In genomic region chr11:120222425-120223104, GRCm38 (mm10) we compare ENCODE assay signal across 15 mouse cellular contexts. TPM values are rescaled to one million over a fixed set of nuclear protein-coding genes. Genes with fewer than 3 reads are reported as not detected.
A peak's percentile ranks its signal among the peaks of the same experiment; 100 is the strongest.
DNase-seq lines count a peak whose midpoint lies in the region; ATAC-seq and TF ChIP-seq lines count a peak whose summit lies in the region.
"Had no signal": no experiment of that assay in that cellular context is flagged by ENCODE, and none has a peak within 500 bp of the region (broad histone marks: within the 10 kb centered on the region; RNA-seq: fewer than 3 reads in every experiment).

No protein-coding gene starts in this region.

- 0 out of 2 replicates have a peak overlapping the region, but pooled peaks have one; percentile 100 for H3K27ac ChIP-seq in forebrain, embryonic 10.5 days
- H3K27ac ChIP-seq in forebrain, embryonic 13.5 days = no peak overlapping the region
- peak overlapping the region; percentile 100 for H3K27ac ChIP-seq in midbrain, embryonic 10.5 days (replicated peaks)
- no peak overlapping the region for H3K27ac ChIP-seq in midbrain, embryonic 16.5 days (ENCODE audit: low read length)
- H3K27ac ChIP-seq in small intestine, adult 2 months (ENCODE audit: insufficient read depth, low read depth, low read length) = peak overlapping the region; percentile 96

- no peak for TF ChIP-seq POLR2A in small intestine, adult 2 months (IDR thresholded peaks at IDR 0.05; ENCODE audit: low read depth, low read length)

- no peak for ATAC-seq in forebrain, embryonic 13.5 days
- no peak for ATAC-seq in midbrain, embryonic 16.5 days
- ATAC-seq: inflammation-experienced regulatory T-cells, adult 6 months had no signal

- H3K9ac ChIP-seq in forebrain, embryonic 13.5 days = no peak overlapping the region
- no peak overlapping the region for H3K9ac ChIP-seq in midbrain, embryonic 16.5 days (ENCODE audit: low read depth, low read length)
- H3K9ac ChIP-seq: liver, embryonic 13.5 days had no signal

- peaks cover 95% of the 10 kb centered on the region for H3K4me1 ChIP-seq in forebrain, embryonic 10.5 days
- H3K4me1 ChIP-seq in forebrain, embryonic 13.5 days = peaks cover 56% of the 10 kb centered on the region
- H3K4me1 ChIP-seq in midbrain, embryonic 10.5 days = peaks cover 100% of the 10 kb centered on the region
- H3K4me1 ChIP-seq in midbrain, embryonic 16.5 days (ENCODE audit: control insufficient read depth, insufficient read depth, low read length) = peaks cover 46% of the 10 kb centered on the region
- H3K4me1 ChIP-seq in small intestine, adult 2 months (ENCODE audit: control insufficient read depth, insufficient read depth, insufficient read length, low read length) = peaks cover 49% of the 10 kb centered on the region

- WGBS in forebrain, embryonic 10.5 days = 86% methylated on average over 6 of the region's 6 CpGs
- 86% methylated on average over 6 of the region's 6 CpGs for WGBS in forebrain, embryonic 13.5 days
- 82% methylated on average over 6 of the region's 6 CpGs for WGBS in midbrain, embryonic 10.5 days
- WGBS in midbrain, embryonic 16.5 days = 87% methylated on average over 6 of the region's 6 CpGs
- 39% methylated on average over 6 of the region's 6 CpGs for WGBS in small intestine, adult 2 months

- DNase-seq in forebrain, embryonic 10.5 days (ENCODE audit: extremely low spot score, low spot score) = no peak
- DNase-seq in kidney, adult 11 months = peak; percentile 11
- DNase-seq in kidney, postnatal 36 days = no peak
- no peak for DNase-seq in midbrain, embryonic 10.5 days (ENCODE audit: low spot score)
- DNase-seq in spleen, adult 18-20 months = no peak
- DNase-seq: cerebellum, postnatal 25 days; liver, embryonic 13.5 days; lung, postnatal 14 days; right cerebral cortex, postnatal 14 days; thymus, adult 18-20 months had no signal

- no peak overlapping the region for H3K4me2 ChIP-seq in forebrain, embryonic 13.5 days
- H3K4me2 ChIP-seq in midbrain, embryonic 16.5 days (ENCODE audit: low read length) = no peak overlapping the region
- H3K4me2 ChIP-seq: liver, embryonic 13.5 days had no signal

- TF ChIP-seq CTCF in small intestine, adult 2 months (IDR thresholded peaks at IDR 0.05; ENCODE audit: extremely low read depth, insufficient read length, insufficient replicate concordance, low read depth, low read length) = no peak; the same call in 1 of the 2 replicates

- H3K36me3 ChIP-seq in forebrain, embryonic 10.5 days (replicated peaks) = no peaks in the 10 kb centered on the region
- H3K36me3 ChIP-seq in forebrain, embryonic 13.5 days (ENCODE audit: poor library complexity, severe bottlenecking) = 0 out of 2 replicates have a peak, but pooled peaks cover 5% of the 10 kb centered on the region
- no peaks in the 10 kb centered on the region for H3K36me3 ChIP-seq in midbrain, embryonic 10.5 days
- no peaks in the 10 kb centered on the region for H3K36me3 ChIP-seq in midbrain, embryonic 16.5 days (ENCODE audit: control insufficient read depth, insufficient read depth, low read length)
- H3K36me3 ChIP-seq in small intestine, adult 2 months (ENCODE audit: control insufficient read depth, insufficient read depth, low read length) = no peaks in the 10 kb centered on the region
- H3K36me3 ChIP-seq: liver, embryonic 13.5 days had no signal

- no peaks in the 10 kb centered on the region for H3K9me3 ChIP-seq in forebrain, embryonic 10.5 days
- no peaks in the 10 kb centered on the region for H3K9me3 ChIP-seq in forebrain, embryonic 13.5 days (replicated peaks)
- no peaks in the 10 kb centered on the region for H3K9me3 ChIP-seq in midbrain, embryonic 10.5 days (replicated peaks)
- H3K9me3 ChIP-seq in midbrain, embryonic 16.5 days (replicated peaks; ENCODE audit: control insufficient read depth, low read length, poor library complexity, severe bottlenecking) = no peaks in the 10 kb centered on the region
- H3K9me3 ChIP-seq: liver, embryonic 13.5 days had no signal

- peaks cover 39% of the 10 kb centered on the region for H3K27me3 ChIP-seq in forebrain, embryonic 10.5 days (ENCODE audit: poor library complexity, severe bottlenecking)
- H3K27me3 ChIP-seq in forebrain, embryonic 13.5 days = peaks cover 8% of the 10 kb centered on the region; the same call in 1 of the 2 replicates
- no peaks in the 10 kb centered on the region for H3K27me3 ChIP-seq in midbrain, embryonic 10.5 days (ENCODE audit: low read depth, poor library complexity, severe bottlenecking)
- H3K27me3 ChIP-seq in midbrain, embryonic 16.5 days (ENCODE audit: control insufficient read depth, insufficient read depth, low read depth, low read length) = no peaks in the 10 kb centered on the region
- no peaks in the 10 kb centered on the region for H3K27me3 ChIP-seq in small intestine, adult 2 months (ENCODE audit: control insufficient read depth, insufficient read depth, low read length)

- no peak overlapping the region for H3K4me3 ChIP-seq in forebrain, embryonic 10.5 days
- no peak overlapping the region for H3K4me3 ChIP-seq in forebrain, embryonic 13.5 days
- H3K4me3 ChIP-seq in midbrain, embryonic 10.5 days = no peak overlapping the region
- no peak overlapping the region for H3K4me3 ChIP-seq in midbrain, embryonic 16.5 days (ENCODE audit: low read depth, low read length)
- peak overlapping the region; percentile 23; the same call in 1 of the 2 replicates for H3K4me3 ChIP-seq in small intestine, adult 2 months (ENCODE audit: low read depth, low read length)
- H3K4me3 ChIP-seq: liver, embryonic 13.5 days; myocyte had no signal

RNA-seq across cellular contexts. Expression of gene Bahcc1, which starts 10.2 kb away (rescaled TPM):
- polyA plus RNA-seq in forebrain, embryonic 10.5 days (2016; fragmentation: Nextera tagmentation; extraction: Ambion mirVana) = 13.7 and 16.1 TPM in 2 replicates
- polyA plus RNA-seq in forebrain, embryonic 13.5 days (2015; fragmentation: Nextera tagmentation; extraction: Ambion mirVana) = 17.2 TPM in 2 replicates
- polyA plus RNA-seq in midbrain, embryonic 10.5 days (2016; fragmentation: Nextera tagmentation; extraction: Ambion mirVana) = 14.3 and 16.6 TPM in 2 replicates
- 9.7 and 13.7 TPM in 2 replicates for polyA plus RNA-seq in midbrain, embryonic 16.5 days (2015; fragmentation: Nextera tagmentation; extraction: Ambion mirVana)
- 7.0 and 15.4 TPM in 2 replicates for polyA plus RNA-seq in small intestine, adult 2 months (2012; rRNA removed)
- polyA plus RNA-seq: inflammation-experienced regulatory T-cells, adult 6 months had no signal

Comparison
In these comparisons a context has a peak if more than half of its experiments do, and no peak if none do; other contexts are left out.
1. H3K27ac ChIP-seq: peak in forebrain, embryonic 10.5 days (single experiment), midbrain, embryonic 10.5 days (single experiment) and small intestine, adult 2 months (single experiment); none in forebrain, embryonic 13.5 days (single experiment) and midbrain, embryonic 16.5 days (single experiment).